Mouse (Mus musculus): ENCODE results near the gene Mms22l.
"Not testable (repeated sequence)": the region's sequence is repeated elsewhere in the genome, so short reads cannot be mapped to it uniquely, and the experiment has no call there.

The Mms22l gene

GRCm38 (mm10) chr4:24621422-24622187 is 125.4 kb downstream of the Mms22l start:
- peak; percentile 59 for DNase-seq

DNA sequence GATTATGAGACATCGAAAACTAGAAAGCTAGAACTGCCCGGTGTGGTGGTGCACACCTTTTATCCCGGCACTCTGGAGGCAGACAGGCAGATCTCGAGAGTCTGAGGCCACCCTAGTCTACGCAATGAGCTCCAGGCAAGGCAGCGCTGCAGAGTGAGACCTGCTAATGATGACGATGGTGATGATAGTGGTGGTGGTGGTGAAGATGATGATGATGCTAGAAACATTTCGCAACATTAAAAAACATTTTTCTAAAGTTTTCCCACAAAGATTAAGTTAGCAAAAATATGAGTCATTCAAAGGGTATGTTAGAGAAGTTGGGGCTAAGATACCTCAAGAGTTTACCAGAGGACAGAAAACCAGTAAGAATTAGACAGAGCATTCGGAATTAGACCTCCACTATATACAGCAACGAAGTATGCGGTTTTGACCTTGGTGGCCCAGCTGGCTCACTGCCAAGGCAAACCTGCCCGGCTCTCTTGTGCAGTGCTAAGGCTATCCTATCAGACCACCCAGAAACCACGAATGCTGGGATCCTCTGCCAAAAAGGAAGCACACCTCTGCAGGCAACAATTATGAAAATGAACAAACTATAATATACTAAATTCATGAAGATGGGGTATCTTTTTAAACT is 129.8 kb downstream of the Mms22l start:
- no peak for DNase-seq

- no peak for DNase-seq
Measured at GRCm38 (mm10) chr4:24626686-24627085, 130.4 kb downstream of the Mms22l start.

GRCm38 (mm10) chr4:24627871-24628270 is 131.6 kb downstream of the Mms22l start:
- no peak for DNase-seq

GRCm38 (mm10) chr4:24630430-24630829 is 134.2 kb downstream of the Mms22l start:
- DNase-seq, result no peak

GRCm38 (mm10) chr4:24631177-24631911 is 135.1 kb downstream of the Mms22l start:
- peak; percentile 71 for DNase-seq

DNA sequence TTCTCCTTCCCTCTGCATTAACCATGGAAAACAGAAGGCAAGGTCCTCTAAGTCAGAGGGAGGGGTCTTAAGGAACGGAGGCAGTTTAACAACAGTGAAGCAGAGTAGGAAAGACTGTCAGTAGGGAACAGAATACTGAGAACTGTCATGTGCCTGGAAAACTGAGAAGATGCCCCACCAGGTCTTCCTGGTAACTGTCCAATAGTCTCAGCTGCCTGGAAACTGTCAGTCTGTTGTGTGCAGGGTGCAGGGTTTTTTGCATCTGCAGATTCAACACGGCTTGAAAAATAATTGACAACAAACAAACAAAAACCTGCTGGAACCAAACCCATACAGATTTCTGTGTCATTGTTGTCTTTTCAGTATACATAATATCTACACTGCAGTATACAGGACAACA is 146.1 kb downstream of the Mms22l start:
- no peak for DNase-seq

DNA sequence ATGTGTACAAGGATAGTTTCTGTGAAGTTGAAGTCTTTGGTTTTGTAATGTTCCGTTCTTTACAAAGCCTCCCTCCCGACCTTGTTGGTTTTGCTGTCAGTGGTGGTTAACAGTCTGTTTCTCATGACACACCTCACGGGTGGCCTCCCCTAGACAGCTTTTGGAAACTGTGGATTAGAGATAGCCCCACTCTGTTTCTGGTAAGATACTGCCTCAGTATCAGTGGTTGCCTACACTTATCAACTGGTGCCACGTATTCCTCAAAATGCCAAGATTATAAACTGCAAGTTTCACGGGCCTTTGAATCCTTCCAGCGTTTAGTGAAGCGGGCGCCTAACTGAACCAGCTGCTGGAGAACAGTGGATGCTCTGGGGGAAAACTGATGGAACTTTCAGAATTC is 148.5 kb downstream of the Mms22l start:
- not testable (repeated sequence) for DNase-seq

All from cerebellum, adult 11-12 months (tissue).